Mouse (Mus musculus) neural tube, embryonic 14.5 days (tissue): ENCODE results near the gene Gse1. TPM values are rescaled to one million over a fixed set of nuclear protein-coding genes. Genes with fewer than 3 reads are reported as not detected.

Experiments used
- ATAC-seq: fragments of 200-750 bp; cut with Nextera tagmentation; 2 replicates; pipeline ENCODE4 v1.8.0; 2017; ENCODE audit warnings: low read depth, mild to moderate bottlenecking, moderate TSS enrichment, moderate library complexity
- H3K27ac ChIP-seq: fragments of 300-500 bp; sonication (generic); 2 replicates; pipeline ENCODE4 v1.5.1; 2014; ENCODE audit warnings: low read depth, mild to moderate bottlenecking, control low read depth, low read length, moderate library complexity, mixed read lengths
- H3K27me3 ChIP-seq: fragments of 300-500 bp; sonication (generic); 2 replicates; pipeline ENCODE4 v1.6.1; 2014; ENCODE audit warnings: low read length; ENCODE audit not compliant: control insufficient read depth, insufficient read depth
- H3K36me3 ChIP-seq: fragments of 300-500 bp; sonication (generic); 2 replicates; pipeline ENCODE4 v1.6.1; 2014; ENCODE audit warnings: low read length, mixed read lengths; ENCODE audit not compliant: control insufficient read depth, insufficient read depth
- H3K4me1 ChIP-seq: fragments of 300-500 bp; sonication (generic); 2 replicates; pipeline ENCODE4 v1.6.1; 2014; ENCODE audit warnings: low read length; ENCODE audit not compliant: control insufficient read depth, insufficient read depth
- H3K4me2 ChIP-seq: fragments of 300-500 bp; sonication (generic); 2 replicates; pipeline ENCODE4 v1.6.1; 2014; ENCODE audit warnings: mild to moderate bottlenecking, low read depth, low read length, control low read depth
- H3K4me3 ChIP-seq: fragments of 300-500 bp; sonication (generic); 2 replicates; pipeline ENCODE4 v1.5.1; 2014; ENCODE audit warnings: low read depth, low read length, control low read depth, mixed read lengths
- H3K9ac ChIP-seq: fragments of 300-500 bp; sonication (generic); replicated peaks from 2 replicates; pipeline ENCODE4 v1.6.1; 2014; ENCODE audit warnings: low read depth, mild to moderate bottlenecking, control low read depth, low read length, mixed read lengths
- H3K9me3 ChIP-seq: fragments of 300-500 bp; sonication (generic); 2 replicates; pipeline ENCODE4 v1.6.1; 2016; ENCODE audit warnings: low read length; ENCODE audit not compliant: control insufficient read depth
- WGBS: fragments of 180-500 bp; shearing (Covaris S2); extraction: QIAGEN DNeasy Blood & Tissue Kit; methylation state at CpG from one replicate; pipeline ENCODE4 v1.1.7; 2014; 5-methylcytosine and 5-hydroxymethylcytosine counted together
- polyA plus RNA-seq: library from polyadenylated mRNA; unstranded; fragments of >200 nt; fragmentation: Nextera tagmentation; extraction: Ambion mirVana; gene quantifications from 2 replicates; pipeline ENCODE4 v1.2.1, GENCODE M21; 2014

Gse1 gene
- polyA plus RNA-seq, 1 experiment from 2014 or later, result 23.3 TPM

- Histone ChIP-seq H3K4me2 (peak overlapping the region; percentile 7; the same call in 1 of the 2 replicates), H3K9ac (peak overlapping the region; percentile 25; the same call in 1 of the 2 replicates), H3K27ac (peak overlapping the region; percentile 84), H3K36me3 (no peaks in the 10 kb centered on the region), H3K4me1 (peaks cover 26% of the 10 kb centered on the region), H3K4me3 (no peak overlapping the region), H3K27me3 (no peaks in the 10 kb centered on the region), H3K9me3 (no peaks in the 10 kb centered on the region)
- peak; percentile 45; the same call in 1 of the 2 replicates for ATAC-seq
- WGBS, result 3% methylated on average over 17 of the region's 17 CpGs
These were observed 107.2 kb downstream of the Gse1 start for GRCm38 (mm10) chr8:120335262-120336086.

GRCm38 (mm10) chr8:120336087-120336380 lies 107.8 kb downstream of the Gse1 start:
- peak; percentile 33; the same call in 1 of the 2 replicates for ATAC-seq
- Histone ChIP-seq H3K4me3 (no peak overlapping the region), H3K27ac (peak overlapping the region; percentile 84), H3K36me3 (no peaks in the 10 kb centered on the region), H3K4me1 (peaks cover 29% of the 10 kb centered on the region), H3K4me2 (0 out of 2 replicates have a peak overlapping the region, but pooled peaks have one; percentile 7), H3K9ac (peak overlapping the region; percentile 25; the same call in 1 of the 2 replicates), H3K27me3 (no peaks in the 10 kb centered on the region), H3K9me3 (no peaks in the 10 kb centered on the region)
- 5% methylated on average over 9 of the region's 9 CpGs for WGBS

DNA sequence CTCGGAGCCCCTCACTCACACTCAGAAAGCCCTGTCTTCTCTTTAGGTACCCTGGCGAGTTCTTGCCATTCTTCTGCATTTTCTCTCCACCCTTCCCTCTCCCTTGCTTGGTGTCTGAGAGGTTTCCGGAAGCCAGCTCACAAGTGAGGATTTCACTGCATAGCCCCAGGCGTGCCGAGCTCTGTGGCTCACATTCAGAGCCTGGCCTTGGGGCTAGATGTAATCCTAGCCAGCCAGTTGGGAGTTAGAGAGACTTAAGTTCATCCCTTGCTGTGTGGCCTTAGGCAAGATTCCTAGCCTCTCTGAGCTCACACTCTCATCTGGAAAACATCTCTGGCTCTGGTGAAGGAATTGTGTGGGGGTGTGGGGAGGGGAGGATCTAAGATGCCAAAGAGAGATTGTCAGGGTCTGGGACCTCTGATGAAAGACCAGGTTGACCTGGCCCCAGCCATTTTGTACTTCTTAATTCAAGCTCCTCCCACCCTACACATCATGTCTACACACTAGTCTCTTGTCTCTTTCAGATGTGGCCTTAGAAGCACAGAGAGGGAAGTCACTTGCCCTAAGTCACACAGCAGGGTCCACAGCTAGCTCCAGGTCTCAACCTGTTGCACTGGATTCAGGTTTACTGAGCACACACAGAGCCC lies 108.8 kb downstream of the Gse1 start:
- Histone ChIP-seq H3K4me2 (no peak overlapping the region), H3K4me1 (peaks cover 32% of the 10 kb centered on the region), H3K27ac (no peak overlapping the region), H3K36me3 (no peaks in the 10 kb centered on the region), H3K4me3 (no peak overlapping the region), H3K9ac (no peak overlapping the region), H3K9me3 (no peaks in the 10 kb centered on the region), H3K27me3 (no peaks in the 10 kb centered on the region)
- WGBS, result 44% methylated on average over 5 of the region's 5 CpGs
- ATAC-seq, result no peak

DNA sequence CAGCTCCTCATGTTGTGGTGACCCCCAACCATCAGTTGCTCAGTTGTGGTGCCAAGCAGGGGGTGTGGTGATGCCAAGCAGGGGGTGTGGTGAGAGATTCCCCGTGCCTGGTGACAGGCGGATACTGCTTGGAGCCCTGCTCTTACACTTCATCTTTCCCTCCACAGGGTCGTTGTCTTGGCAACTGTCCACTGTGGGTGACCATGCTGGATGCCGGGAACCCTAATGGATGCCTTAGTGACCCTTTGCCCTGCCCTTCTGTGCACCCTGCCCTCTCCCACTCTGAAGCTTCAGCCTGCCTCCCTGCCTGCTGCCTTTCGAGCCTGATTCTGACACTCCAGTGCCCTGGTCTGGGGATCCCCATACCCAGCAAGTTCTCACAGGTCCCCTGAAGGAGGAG lies 109.4 kb downstream of the Gse1 start:
- Histone ChIP-seq H3K9me3 (no peaks in the 10 kb centered on the region), H3K4me1 (peaks cover 32% of the 10 kb centered on the region), H3K27me3 (no peaks in the 10 kb centered on the region), H3K36me3 (no peaks in the 10 kb centered on the region), H3K27ac (no peak overlapping the region), H3K9ac (no peak overlapping the region), H3K4me3 (no peak overlapping the region), H3K4me2 (no peak overlapping the region)
- no peak for ATAC-seq
- 27% methylated on average over 5 of the region's 5 CpGs for WGBS

DNA sequence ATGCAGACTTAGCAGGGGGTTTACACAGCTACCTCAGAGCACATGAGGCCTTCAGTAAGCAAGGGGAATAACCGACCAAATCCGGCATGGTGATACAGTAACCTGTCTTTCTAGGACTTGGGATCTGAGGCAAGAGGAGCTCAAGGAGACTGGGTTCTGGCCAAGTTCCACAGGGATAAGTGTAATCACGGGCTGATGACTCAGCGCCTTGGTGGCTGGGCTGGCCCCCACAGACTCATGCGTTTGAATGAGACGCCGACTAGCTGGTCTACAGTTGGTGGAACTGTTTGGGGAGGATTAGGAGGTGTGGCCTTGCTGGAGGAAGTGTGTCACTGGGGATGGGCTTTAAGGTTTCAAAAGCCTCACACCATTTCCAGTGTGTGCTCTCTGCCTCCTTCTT lies 110.4 kb downstream of the Gse1 start:
- Histone ChIP-seq H3K36me3 (no peaks in the 10 kb centered on the region), H3K27me3 (no peaks in the 10 kb centered on the region), H3K4me1 (peaks cover 38% of the 10 kb centered on the region), H3K27ac (no peak overlapping the region), H3K4me3 (no peak overlapping the region), H3K9ac (no peak overlapping the region), H3K9me3 (no peaks in the 10 kb centered on the region), H3K4me2 (no peak overlapping the region)
- 96% methylated on average over 7 of the region's 7 CpGs for WGBS
- no peak for ATAC-seq

DNA sequence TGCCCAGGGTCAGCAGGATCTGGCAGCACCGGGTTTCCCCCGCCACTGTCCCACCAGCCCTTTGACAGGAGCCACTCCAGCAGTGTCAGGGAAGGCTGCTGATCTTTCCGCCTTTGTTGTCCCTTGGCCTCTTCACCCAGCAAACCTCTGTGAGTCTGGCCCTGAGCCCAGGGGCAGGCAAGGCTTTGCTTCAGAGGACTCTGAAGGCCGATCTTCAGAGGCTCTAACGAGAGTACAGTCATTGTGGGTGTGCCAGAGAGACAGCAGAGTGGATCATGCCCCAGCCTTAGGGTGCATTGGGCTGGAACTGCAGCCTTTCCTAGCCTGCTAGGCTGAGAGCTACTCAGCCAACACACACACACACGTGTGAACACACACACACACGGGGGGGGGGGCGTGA lies 111.5 kb downstream of the Gse1 start:
- 47% methylated on average over 7 of the region's 8 CpGs for WGBS
- peaks cover 44% of the 10 kb centered on the region for H3K4me1 ChIP-seq
- H3K9me3 ChIP-seq, result no peaks in the 10 kb centered on the region
- 0 out of 2 replicates have a peak overlapping the region, but pooled peaks have one; percentile 16 for H3K27ac ChIP-seq
- ATAC-seq, result no peak
- no peaks in the 10 kb centered on the region for H3K27me3 ChIP-seq
- no peak overlapping the region for H3K4me3 ChIP-seq
- no peak overlapping the region for H3K9ac ChIP-seq
- no peaks in the 10 kb centered on the region for H3K36me3 ChIP-seq
- no peak overlapping the region for H3K4me2 ChIP-seq

GRCm38 (mm10) chr8:120341124-120341523 lies 112.9 kb downstream of the Gse1 start:
- H3K9me3 ChIP-seq, result no peaks in the 10 kb centered on the region
- no peak for ATAC-seq
- H3K27ac ChIP-seq, result no peak overlapping the region
- no peak overlapping the region for H3K9ac ChIP-seq
- H3K27me3 ChIP-seq, result no peaks in the 10 kb centered on the region
- peaks cover 40% of the 10 kb centered on the region for H3K4me1 ChIP-seq
- no peak overlapping the region for H3K4me3 ChIP-seq
- WGBS, result 48% methylated on average over 10 of the region's 10 CpGs
- H3K36me3 ChIP-seq, result no peaks in the 10 kb centered on the region
- no peak overlapping the region for H3K4me2 ChIP-seq

GRCm38 (mm10) chr8:120342847-120343548 lies 114.7 kb downstream of the Gse1 start:
- peaks cover 53% of the 10 kb centered on the region for H3K4me1 ChIP-seq
- ATAC-seq, result no peak
- 35% methylated on average over 7 of the region's 7 CpGs for WGBS

GRCm38 (mm10) chr8:120343582-120343981 lies 115.3 kb downstream of the Gse1 start:
- H3K4me1 ChIP-seq, result peaks cover 58% of the 10 kb centered on the region
- H3K27me3 ChIP-seq, result no peaks in the 10 kb centered on the region
- 31% methylated on average over 12 of the region's 12 CpGs for WGBS
- no peaks in the 10 kb centered on the region for H3K9me3 ChIP-seq
- H3K4me2 ChIP-seq, result no peak overlapping the region
- H3K9ac ChIP-seq, result no peak overlapping the region
- no peak overlapping the region for H3K4me3 ChIP-seq
- H3K27ac ChIP-seq, result peak overlapping the region; percentile 45
- no peaks in the 10 kb centered on the region for H3K36me3 ChIP-seq
- ATAC-seq, result no peak

More at GRCm38 (mm10) chr8:120342847-120343548, 114.7 kb downstream of the Gse1 start:
- Histone ChIP-seq H3K27me3 (no peaks in the 10 kb centered on the region), H3K4me3 (no peak overlapping the region), H3K27ac (peak overlapping the region; percentile 45), H3K9ac (no peak overlapping the region), H3K36me3 (no peaks in the 10 kb centered on the region), H3K4me2 (no peak overlapping the region), H3K9me3 (no peaks in the 10 kb centered on the region)
